In genomic region chr1:93753911-93754572, GRCm38 (mm10) we compare ENCODE assay signal across 8 mouse cellular contexts. TPM values are rescaled to one million over a fixed set of nuclear protein-coding genes. Genes with fewer than 3 reads are reported as not detected.
DNase-seq lines count a peak whose midpoint lies in the region; ATAC-seq and TF ChIP-seq lines count a peak whose summit lies in the region.

No protein-coding gene starts in this region.

- DNase-seq in ovary, postnatal 14 days (ENCODE audit: low spot score), result peak; percentile 29
- DNase-seq in ovary, postnatal 36 days (ENCODE audit: low spot score), result no peak
- DNase-seq in R1 (ENCODE audit: low read depth, low spot score), result peak; percentile 72
- DNase-seq in hindbrain, postnatal 0 days (ENCODE audit: low spot score), result peak; percentile 44
- peak; percentile 44 for DNase-seq in naive thymus-derived CD4-positive, alpha-beta T cell, adult 2 months (ENCODE audit: low read depth)
- no peak for DNase-seq in right cerebral cortex, postnatal 10 days (ENCODE audit: low spot score in 2 of 2)

- ATAC-seq in erythroid progenitor cell, adult 5-6 weeks (replicated peaks; ENCODE audit: low FRiP score, poor library complexity, severe bottlenecking), result 0 out of 2 replicates have a peak, but pooled peaks have one; percentile 13
- peak; percentile 32 for ATAC-seq in hindbrain, postnatal 0 days
- ATAC-seq in liver, embryonic 12.5 days, result peak; percentile 50

- H3K36me3 ChIP-seq in hindbrain, postnatal 0 days (ENCODE audit: insufficient read depth, low read length), result peaks cover 11% of the 10 kb centered on the region
- H3K36me3 ChIP-seq in liver, embryonic 12.5 days, result peaks cover 17% of the 10 kb centered on the region

- H3K9ac ChIP-seq in hindbrain, postnatal 0 days (replicated peaks; ENCODE audit: low read length), result peak overlapping the region; percentile 80
- H3K9ac ChIP-seq in liver, embryonic 12.5 days, result peak overlapping the region; percentile 93

- no peaks in the 10 kb centered on the region for H3K9me3 ChIP-seq in hindbrain, postnatal 0 days (ENCODE audit: low read length)
- no peaks in the 10 kb centered on the region for H3K9me3 ChIP-seq in liver, embryonic 12.5 days (replicated peaks)

- H3K4me3 ChIP-seq in hindbrain, postnatal 0 days (ENCODE audit: low read length), result peak overlapping the region; percentile 99
- H3K4me3 ChIP-seq in liver, embryonic 12.5 days, result peak overlapping the region; percentile 91

- WGBS in hindbrain, postnatal 0 days, result under 1% methylated on average over 57 of the region's 59 CpGs
- WGBS in liver, embryonic 12.5 days (ENCODE audit: insufficient replicate concordance), result under 1% methylated on average over 59 of the region's 59 CpGs

- H3K27me3 ChIP-seq in hindbrain, postnatal 0 days (ENCODE audit: insufficient read depth, low read length), result no peaks in the 10 kb centered on the region
- no peaks in the 10 kb centered on the region for H3K27me3 ChIP-seq in liver, embryonic 12.5 days (replicated peaks)

- peaks cover 6% of the 10 kb centered on the region; the same call in 1 of the 2 replicates for H3K4me1 ChIP-seq in hindbrain, postnatal 0 days (ENCODE audit: insufficient read depth, low read length)
- H3K4me1 ChIP-seq in liver, embryonic 12.5 days, result peaks cover 53% of the 10 kb centered on the region

- peak overlapping the region; percentile 85 for H3K27ac ChIP-seq in hindbrain, postnatal 0 days
- H3K27ac ChIP-seq in liver, embryonic 12.5 days, result peak overlapping the region; percentile 94

- H3K4me2 ChIP-seq in hindbrain, postnatal 0 days (ENCODE audit: low read depth, low read length), result peak overlapping the region; percentile 90
- peak overlapping the region; percentile 98 for H3K4me2 ChIP-seq in liver, embryonic 12.5 days

- no peak; the same call in 1 of the 2 replicates for TF ChIP-seq CTCF in hindbrain, postnatal 0 days (IDR thresholded peaks at IDR 0.05; ENCODE audit: low read depth)

RNA-seq across cellular contexts. Expression of gene Thap4, which starts 0.6 kb away (rescaled TPM):
- 1.1 and 30.6 TPM in 2 replicates for total RNA-seq in erythroid progenitor cell, adult 5-6 weeks (2015; ENCODE audit: low replicate concordance)
- total RNA-seq in erythroid progenitor cell, adult 5-6 weeks (2017; ENCODE audit: low replicate concordance), result 3.1 and 14.1 TPM in 2 replicates
- total RNA-seq in hindbrain, postnatal 0 days (2014; rRNA removed), result 41.5 and 58.7 TPM in 2 replicates
- polyA plus RNA-seq in hindbrain, postnatal 0 days (2015; fragmentation: Nextera tagmentation; extraction: Ambion mirVana), result 49.9 and 50.2 TPM in 2 replicates
- polyA plus RNA-seq in liver, embryonic 12.5 days (2016; fragmentation: Nextera tagmentation; extraction: Ambion mirVana), result 19.3 and 22.2 TPM in 2 replicates

RNA-seq across cellular contexts. Expression of gene Atg4b, which starts 2.7 kb away (rescaled TPM):
- total RNA-seq in erythroid progenitor cell, adult 5-6 weeks (2015; ENCODE audit: low replicate concordance), result 67.8 and 91.4 TPM in 2 replicates
- total RNA-seq in erythroid progenitor cell, adult 5-6 weeks (2017; ENCODE audit: low replicate concordance), result 116 and 166 TPM in 2 replicates
- total RNA-seq in hindbrain, postnatal 0 days (2014; rRNA removed), result 51.1 and 75.8 TPM in 2 replicates
- polyA plus RNA-seq in hindbrain, postnatal 0 days (2015; fragmentation: Nextera tagmentation; extraction: Ambion mirVana), result 75.0 and 76.3 TPM in 2 replicates
- 75.0 and 87.6 TPM in 2 replicates for polyA plus RNA-seq in liver, embryonic 12.5 days (2016; fragmentation: Nextera tagmentation; extraction: Ambion mirVana)

RNA-seq across cellular contexts. Expression of gene Dtymk, which starts 47.7 kb away (rescaled TPM):
- total RNA-seq in erythroid progenitor cell, adult 5-6 weeks (2015; ENCODE audit: low replicate concordance), result 135 and 183 TPM in 2 replicates
- 123 and 140 TPM in 2 replicates for total RNA-seq in erythroid progenitor cell, adult 5-6 weeks (2017; ENCODE audit: low replicate concordance)
- total RNA-seq in hindbrain, postnatal 0 days (2014; rRNA removed), result 74.4 and 76.0 TPM in 2 replicates
- polyA plus RNA-seq in hindbrain, postnatal 0 days (2015; fragmentation: Nextera tagmentation; extraction: Ambion mirVana), result 129 and 136 TPM in 2 replicates
- polyA plus RNA-seq in liver, embryonic 12.5 days (2016; fragmentation: Nextera tagmentation; extraction: Ambion mirVana), result 197 and 199 TPM in 2 replicates

RNA-seq across cellular contexts. Expression of gene Ing5, which starts 49.7 kb away (rescaled TPM):
- total RNA-seq in erythroid progenitor cell, adult 5-6 weeks (2015; ENCODE audit: low replicate concordance), result 10.5 and 18.4 TPM in 2 replicates
- total RNA-seq in erythroid progenitor cell, adult 5-6 weeks (2017; ENCODE audit: low replicate concordance), result 23.2 and 41.9 TPM in 2 replicates
- total RNA-seq in hindbrain, postnatal 0 days (2014; rRNA removed), result 9.4 and 9.9 TPM in 2 replicates
- 7.0 and 7.1 TPM in 2 replicates for polyA plus RNA-seq in hindbrain, postnatal 0 days (2015; fragmentation: Nextera tagmentation; extraction: Ambion mirVana)
- 15.5 and 17.1 TPM in 2 replicates for polyA plus RNA-seq in liver, embryonic 12.5 days (2016; fragmentation: Nextera tagmentation; extraction: Ambion mirVana)

Comparison
In these comparisons a context has a peak if more than half of its experiments do, and no peak if none do; other contexts are left out.
1. DNase-seq: peak in ovary, postnatal 14 days (single experiment), R1 (single experiment), hindbrain, postnatal 0 days (single experiment) and naive thymus-derived CD4-positive, alpha-beta T cell, adult 2 months (single experiment); none in ovary, postnatal 36 days (single experiment) and right cerebral cortex, postnatal 10 days (0 of 2).
2. Peak in every context shown above with its lines, with median percentiles within 50 percentile points of each other: ATAC-seq.